Mouse (Mus musculus) brain, embryonic 18.5 days (tissue): Measurements from ENCODE around the gene Arhgef10l.

Experiments used
- DNase-seq: peaks from one replicate; pipeline ENCODE4 v3.0.0-alpha.2; 2012; ENCODE audit warnings: low read depth, low spot score

The Arhgef10l gene

DNA sequence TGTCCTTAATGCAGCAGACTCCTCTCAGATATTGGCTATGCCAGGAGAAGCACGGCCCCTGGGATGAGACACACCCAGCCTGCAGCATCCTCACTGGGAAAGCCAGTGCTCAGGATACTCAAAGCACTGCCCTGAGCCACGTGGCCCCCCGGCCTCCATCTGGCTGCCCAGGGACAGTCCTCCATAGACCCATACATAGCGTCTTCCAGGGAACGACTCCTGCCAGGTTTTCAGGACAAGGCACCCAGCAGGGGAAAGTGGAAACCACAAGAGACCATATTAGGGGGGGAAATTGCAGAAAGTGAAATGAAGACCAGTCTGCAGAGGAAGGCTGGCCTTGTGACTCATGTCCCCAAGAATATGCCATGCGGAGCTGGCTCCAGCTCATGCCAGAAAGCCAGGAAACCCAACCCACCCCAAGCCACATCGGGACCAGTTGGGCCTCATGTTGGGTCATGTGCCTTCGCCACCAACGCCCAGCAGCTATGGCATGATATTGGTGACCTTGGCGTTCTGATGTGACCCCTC is 30.9 kb downstream of the Arhgef10l start:
- no peak for DNase-seq

DNA sequence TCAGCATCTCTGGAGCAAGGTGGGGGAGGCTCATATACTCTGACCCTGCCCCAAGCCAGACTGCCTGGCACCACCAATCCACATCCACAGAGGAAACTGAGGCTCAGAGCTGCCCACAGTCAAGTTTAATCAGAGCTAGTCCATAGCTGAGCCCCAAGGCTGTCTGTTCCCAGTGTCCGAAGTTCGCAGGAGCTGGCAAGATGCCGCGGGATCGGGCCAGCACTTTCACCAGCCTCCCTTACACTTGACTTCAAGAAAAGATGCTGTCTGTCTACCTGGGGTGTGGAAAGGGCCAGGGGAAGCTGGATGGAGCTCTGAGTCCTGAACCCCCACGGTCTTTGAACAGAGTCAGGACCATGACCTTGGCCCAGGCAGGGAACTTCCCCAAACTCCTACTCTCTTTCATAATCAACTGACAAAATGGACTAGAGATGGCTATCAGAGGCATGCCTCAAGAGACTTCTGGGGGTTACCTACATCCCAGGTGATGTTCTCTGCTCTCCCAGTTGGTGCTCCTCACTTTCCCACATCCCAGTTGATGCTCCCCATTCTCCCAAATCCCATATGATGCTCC is 34.4 kb downstream of the Arhgef10l start:
- DNase-seq = no peak

DNA sequence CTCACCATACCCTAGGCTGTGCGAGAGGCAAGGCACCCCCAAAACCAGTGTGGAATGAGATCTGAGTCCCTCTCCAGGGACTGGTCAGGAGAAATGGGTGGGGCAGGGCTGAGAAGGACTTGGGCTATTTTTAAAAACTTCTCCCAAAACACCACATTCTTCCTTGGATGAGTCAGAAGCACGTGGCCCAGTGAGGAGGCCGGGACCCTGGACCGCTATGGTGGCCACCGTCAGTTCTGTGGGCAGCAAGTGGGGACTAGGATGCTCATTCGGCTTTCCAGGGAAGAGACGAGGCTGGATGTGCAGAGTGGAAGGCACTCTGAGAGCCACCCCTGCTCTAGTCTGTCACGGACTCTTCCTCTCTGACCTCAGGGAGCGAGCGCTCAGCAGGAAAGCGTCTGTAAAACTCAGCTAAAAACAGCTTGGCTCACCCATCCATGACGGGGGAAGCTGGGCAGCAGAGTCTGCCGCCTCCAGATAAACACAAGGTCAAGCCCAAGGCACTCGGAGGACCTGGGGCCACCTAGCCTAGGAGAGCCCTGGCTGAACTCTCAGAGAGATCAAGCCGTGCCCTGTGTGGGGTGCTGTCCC is 35.1 kb downstream of the Arhgef10l start:
- no peak for DNase-seq

DNA sequence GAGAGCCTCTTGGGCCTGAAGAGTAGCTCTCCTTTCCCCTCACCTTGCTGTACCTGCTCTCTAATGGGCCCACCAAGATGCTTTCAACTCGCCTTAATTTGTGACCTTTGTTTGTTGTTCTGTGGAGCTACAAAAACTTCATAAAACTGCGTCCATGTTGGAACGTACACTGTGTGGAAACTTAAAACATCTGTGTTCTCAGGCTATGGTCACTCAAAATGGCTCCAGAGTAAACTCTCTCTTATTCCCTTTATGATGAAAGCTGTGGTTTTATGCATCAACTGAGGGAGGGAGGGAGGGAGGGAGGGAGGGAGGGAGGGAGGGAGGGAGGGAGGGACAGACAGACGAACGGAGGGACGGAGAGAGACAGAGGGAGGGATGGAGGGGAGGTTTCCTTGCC is 35.7 kb downstream of the Arhgef10l start:
- DNase-seq = no peak

DNA sequence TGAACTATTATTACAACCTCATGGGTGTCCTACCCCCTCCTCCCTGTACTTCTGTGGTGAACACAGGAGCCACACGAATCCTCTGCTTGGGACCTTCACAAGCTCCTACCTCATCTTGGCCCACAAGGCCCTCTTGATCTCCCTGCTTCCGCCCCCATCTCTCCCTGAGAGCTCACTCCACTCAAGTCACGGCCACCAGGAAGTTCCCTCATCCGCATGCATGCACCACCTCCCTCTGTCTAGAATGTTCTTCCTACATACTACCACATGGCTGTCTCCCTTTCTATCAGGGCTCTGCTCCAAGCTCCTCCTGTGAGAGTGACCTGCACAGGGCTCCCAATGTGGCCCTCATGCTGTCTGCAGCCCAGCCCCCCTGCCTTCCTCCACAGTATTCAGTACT is 36.8 kb downstream of the Arhgef10l start:
- DNase-seq = no peak

DNA sequence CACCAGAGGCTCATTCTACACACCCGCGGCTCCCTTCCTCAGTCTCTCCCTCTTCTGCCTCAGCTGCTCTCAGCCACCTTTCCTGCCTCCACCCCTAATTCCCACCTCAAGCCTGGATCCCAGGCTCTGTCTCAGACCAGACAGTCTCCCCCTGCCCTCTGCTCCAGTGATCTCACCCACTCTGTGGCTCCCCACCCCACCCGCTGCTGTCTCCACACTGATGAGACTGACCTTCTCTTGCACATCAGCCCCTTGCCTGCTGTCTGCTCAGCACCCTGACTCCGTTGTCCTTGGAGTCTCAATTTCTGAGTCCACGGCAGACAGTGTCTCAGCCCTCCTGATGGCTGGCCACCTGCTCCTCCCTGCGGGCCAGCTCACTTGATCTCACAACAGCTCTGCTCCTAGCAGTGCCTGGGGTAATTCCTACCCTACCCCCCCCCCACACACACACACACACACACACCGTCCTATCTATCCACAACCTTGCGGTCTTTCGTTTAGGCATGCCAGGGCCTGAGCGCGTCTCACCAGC is 37.3 kb downstream of the Arhgef10l start:
- no peak for DNase-seq

DNA sequence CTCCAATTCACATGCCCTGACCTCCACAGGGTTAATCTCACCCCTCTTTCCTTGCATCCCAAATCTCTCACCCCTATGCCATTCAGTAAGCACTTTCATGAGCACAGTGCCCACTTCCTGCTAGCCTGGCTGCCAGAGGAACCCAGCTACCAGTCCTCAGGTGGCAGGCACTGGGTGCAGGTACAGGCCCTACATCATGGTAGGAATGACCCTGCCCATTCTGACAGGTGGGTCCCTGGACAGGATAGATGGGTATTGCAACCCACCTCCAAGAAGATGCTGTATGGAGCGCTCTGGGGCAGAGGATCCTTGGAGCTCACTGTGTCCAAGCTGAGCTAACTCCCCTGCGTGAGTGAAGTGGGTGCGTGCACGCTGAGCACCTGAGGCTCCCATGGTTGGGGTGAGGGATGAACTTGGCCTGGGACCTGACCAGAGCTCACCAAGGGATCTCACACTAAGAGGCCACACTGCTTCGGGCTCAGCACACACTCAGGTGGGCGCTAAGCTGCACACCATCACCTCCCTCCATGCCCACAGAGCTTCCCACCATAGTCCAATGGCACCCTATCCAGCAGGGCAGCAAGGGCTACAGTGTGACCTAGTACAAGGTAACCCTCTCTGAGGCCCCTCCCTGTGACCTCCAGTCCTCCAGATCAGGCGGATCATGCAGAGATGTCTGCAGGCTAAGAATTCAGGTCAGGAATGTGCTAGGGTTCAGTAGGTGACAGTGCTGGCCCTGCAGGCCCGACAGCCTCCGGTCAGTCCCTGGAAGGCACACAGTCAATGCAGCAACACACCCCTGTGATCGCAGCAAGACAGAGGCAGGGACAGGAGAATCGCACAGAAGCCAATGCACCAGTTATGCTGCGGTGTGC is 39.9 kb downstream of the Arhgef10l start:
- DNase-seq = no peak

DNA sequence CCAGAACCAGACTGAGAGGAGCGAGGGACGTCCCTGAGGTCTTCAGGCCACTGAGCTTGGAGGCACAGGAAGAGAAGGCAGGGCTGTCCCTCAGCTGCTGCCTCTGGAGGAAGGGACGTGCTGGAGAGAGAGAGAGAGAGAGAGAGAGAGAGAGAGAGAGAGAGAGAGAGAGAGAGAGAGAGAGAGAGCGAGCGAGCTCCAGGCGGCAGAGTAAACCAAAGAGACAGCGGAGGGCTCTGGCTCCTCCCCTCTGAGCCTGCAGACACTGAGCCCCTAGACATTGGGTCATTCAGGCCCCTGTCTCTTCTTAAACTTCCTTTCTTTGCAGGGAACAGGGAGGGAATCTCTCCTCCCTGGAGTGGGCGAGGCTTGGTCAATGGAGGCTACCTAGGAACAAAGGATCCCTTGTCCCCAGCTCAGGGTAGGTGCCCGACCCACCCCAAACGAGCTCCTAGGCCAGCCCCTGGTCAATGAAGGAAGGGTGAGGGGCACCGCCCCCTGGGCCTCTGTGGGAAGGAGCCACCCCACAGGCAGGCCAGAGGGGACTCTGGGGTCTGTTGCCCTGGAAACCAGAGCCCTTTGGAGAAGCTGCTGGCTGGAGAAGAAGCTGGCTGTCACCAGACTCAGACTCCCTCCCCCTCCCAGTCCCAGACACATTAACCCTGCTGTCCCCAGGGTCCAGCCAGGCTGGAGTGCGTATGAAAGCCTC is 41.2 kb downstream of the Arhgef10l start:
- DNase-seq = no peak

DNA sequence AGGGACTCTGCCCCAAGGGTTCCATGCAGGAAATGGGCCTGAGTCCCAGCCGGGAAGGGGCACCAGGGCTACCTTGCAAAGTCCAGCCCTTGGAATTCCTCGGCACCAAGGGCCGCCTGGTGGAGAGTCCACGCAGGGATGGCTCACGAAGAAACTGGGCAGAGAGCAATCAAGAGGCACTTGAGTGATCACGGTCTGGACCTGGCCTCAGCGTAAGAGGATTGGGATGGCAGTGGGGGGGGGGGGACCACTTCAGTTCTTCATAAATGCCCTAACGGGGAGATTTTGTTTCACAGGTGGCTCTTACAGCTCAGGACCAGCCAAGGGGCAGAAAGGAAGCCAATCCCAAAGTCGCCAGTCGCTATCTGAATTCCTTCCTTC is 41.7 kb downstream of the Arhgef10l start:
- no peak for DNase-seq

DNA sequence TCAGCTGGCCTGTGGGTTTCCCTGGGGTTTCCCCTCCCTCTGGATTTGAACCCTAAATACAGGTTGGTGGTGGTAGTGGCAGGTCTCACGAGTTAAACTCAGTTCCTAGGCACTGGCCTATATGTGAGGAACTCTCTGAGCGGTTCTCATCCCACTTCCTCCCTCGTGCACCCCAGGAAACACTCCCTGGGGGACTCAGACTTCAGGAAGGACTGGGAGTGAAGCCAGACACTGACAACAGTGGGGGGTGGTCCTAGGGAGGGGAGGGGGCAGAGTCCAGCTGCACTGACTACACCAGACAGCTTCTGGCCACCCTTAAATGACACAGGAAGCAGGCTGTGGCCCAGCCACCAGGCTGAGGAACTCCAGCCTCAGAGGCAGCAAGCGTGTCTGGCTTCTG is 43.0 kb downstream of the Arhgef10l start:
- no peak for DNase-seq

DNA sequence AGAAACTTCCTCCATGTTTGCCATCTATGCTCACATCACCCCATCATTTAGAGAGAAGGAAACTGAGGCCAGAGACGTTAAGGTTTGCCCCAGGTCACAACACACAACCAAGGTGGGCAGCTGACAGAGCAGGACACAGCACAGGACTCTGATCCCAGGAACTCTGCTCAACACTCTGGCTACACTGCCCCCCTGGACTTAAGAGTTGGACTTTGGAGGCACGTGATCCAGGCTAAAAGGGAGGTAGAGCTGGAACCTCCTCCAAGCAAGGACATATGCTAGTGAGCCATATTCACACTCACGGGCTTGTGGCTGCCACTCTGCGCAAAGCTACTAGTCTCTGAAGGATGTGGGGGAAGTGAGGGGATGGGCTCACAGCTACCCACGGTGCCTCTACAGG is 45.3 kb downstream of the Arhgef10l start:
- DNase-seq = no peak

DNA sequence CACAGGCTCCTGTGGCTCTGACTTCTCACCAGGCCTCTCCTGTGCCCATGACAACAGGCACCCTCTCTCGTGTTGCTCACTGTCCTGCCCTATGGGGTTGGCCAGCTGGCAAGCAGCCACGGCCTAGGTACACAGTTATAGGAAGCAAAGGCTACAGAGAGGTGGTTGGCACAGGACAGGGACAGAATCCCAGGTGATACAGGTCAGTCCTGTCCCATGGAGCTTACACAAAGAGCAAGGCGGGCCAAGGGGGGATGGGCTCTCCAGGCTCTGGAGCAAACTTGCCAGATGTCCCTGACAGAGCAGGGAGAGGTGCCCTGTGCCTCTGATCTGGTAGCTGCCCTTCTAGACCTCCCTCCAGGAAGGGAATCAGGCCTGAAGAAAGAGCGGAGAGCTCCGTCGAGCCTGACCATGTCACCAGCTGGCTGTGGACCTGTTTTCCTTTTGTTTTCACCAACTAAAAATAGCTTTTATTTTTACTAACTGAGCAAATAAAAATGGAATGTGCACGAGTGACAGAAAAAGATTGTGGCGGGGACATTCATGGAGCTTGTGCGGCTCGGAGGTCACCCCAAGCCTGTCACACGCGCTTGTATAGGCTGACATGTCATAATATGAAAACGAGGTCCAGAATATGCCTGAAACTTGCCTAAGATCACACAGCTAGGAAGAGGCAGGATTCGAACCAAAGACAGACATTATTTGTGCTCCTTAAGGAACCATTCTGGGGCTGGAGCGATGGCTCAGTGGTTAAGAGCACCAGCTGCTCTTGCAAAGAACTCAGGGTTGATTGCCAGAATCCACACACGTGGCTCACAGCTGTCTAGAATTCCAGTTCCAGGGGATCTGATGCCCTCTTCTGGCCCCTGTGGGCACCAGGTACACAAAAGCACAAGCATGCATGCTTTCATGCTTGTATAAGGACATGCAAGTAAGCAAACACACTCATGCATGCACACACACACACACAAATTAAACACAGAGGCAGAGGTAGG is 48.1 kb downstream of the Arhgef10l start:
- no peak for DNase-seq

DNA sequence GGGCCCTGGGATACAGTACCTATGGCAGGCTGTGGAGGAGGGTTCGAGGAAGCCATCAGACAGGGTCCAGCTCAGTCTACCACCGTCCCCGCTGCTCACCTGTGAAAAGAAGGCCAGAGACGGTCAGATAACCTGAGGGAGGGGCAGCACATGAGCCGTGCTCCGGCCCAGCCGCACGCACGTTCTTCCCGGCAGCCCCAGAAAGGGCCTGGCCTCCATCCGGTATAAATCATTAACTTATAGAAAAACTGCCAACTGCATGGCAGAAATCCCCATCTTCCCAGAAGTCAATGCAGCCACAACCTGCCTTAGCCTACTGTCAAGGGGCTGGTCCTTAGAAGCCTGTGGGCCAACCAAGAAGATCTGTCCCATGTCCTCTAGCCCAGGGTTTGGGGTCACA is 48.9 kb downstream of the Arhgef10l start:
- DNase-seq = no peak

DNA sequence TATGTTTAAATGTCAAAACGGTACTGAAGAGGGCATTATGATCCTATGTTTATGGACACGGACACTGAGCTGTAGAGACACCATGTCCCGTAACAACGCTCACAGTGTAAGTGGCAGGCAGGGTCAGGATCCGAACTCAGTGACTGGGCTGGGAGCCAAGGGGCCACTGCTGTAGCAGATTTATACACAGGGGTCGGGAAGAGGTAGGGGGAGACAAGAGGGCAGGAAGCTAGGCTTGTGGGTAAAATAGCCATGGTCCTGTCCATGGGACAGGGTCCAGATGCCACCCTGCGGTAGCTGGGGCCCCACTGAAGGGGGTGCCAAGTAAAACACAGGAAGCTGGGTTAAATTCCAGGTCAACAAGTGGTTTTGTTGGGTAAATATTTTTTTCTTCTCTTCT is 49.6 kb downstream of the Arhgef10l start:
- DNase-seq = no peak

DNA sequence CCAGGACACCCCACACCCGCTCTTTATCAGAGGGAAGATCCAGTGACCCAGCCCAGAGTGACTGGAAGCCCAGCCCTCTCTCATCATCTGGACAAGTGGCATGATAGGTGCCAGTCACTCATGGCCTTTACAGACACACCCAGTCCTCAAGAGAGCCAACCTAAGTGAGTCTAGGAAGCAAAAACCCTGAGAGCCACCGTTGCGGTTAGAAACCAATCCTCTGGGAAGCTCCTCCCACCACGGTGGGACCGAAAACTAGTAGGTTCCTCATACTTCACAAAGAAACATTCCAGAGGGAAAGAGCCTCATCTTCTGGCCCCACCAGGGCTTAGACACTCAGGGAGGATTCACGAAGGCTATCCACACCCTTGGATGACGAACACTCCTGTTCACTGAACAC is 50.0 kb downstream of the Arhgef10l start:
- DNase-seq = no peak

DNA sequence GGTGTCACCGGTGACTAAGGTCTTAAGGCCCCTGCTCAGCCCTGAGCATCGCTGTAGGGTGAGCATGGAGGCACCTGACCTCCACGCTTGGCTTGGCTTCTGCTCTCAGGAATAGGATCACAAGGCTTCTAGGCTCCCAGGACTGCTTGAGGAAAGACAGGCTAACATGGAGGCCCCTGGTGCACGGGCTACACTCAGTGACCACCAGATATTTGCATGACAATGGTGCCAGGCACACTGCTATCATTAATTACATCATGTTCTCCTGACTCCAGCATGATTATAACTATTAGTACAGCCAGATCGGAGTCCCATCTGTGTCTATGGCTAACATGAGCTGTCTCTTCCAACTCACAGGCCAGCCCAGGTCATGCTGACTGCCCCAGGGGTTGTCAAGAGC is 51.3 kb downstream of the Arhgef10l start:
- no peak for DNase-seq

DNA sequence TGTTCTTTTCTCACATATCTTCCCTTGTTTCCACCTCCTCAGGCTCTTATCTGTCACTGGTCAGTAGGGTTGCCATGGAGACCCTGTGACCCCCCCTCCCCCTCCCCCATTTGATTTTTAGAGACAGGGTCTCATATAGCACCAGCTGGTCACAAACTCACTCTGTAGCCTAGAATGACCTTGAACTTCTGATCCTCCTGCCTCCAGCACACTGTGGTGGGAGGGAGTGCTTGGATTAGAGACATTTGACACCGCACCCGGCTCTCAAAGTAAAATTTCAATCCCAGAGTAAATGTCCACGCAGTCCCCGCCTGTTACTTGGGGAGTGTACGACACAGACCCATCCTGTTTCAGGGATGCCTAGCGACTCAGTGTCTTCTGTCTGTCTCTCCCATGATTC is 51.7 kb downstream of the Arhgef10l start:
- no peak for DNase-seq

DNA sequence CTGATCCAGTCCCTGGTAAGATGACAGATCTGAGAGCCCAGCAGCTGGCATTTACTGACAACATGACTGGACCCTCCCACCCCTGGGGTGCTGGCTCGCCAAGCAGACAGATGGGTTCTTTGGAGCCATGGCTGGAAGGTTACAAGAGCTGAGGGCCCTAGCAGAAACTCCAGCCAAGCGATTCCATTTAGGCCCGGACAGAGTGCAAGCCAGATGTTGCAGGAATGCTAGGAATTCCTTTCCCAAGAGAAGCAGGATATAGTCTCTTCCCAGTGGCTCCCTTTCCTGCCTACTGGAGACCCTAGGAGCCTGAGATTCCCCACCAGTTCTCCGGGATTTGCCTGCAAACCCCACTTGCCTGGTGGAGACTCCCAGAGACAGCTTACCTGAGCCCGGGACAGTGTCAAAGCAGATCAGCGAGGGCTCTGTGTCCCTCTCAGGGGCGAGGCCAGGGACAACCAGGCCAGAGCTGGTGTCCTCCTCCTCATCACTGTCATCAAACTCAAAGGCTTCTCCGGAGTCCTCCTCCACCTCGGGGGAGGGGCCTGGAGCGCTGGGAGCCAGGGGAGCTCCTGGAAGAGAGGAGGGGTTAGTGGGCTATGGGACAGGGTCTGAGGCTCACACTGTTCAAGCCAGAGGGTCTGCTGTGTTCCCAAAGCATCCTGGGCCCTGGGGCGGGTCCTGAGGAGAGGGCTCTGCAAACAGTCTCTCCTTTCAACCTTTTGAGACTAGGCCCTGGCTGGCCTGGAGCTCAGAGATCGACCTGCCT is 54.8 kb downstream of the Arhgef10l start:
- DNase-seq = no peak

DNA sequence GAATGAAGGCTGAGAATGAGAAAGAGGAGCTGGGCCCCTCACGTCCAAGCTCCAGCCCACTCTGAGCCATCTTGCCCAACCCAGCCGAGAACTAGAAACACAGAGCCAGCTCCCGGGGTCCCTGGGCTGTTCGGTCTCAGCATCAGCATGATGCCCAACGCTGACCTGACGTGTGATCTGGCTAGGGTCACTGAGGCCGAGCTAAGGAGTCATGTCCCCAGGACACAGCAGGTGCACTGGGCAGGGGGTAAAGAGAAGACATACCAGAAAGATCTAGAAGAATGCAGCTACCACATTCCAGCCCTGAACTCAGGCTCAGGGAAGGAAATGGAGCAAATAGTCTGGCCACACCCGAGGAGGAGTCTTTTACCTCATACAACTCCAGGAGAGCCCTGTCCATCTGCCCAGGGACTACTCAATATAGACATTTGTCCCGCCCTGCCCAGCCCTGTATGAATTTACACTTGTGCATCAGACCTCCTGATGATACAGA is 57.5 kb downstream of the Arhgef10l start:
- no peak for DNase-seq

DNA sequence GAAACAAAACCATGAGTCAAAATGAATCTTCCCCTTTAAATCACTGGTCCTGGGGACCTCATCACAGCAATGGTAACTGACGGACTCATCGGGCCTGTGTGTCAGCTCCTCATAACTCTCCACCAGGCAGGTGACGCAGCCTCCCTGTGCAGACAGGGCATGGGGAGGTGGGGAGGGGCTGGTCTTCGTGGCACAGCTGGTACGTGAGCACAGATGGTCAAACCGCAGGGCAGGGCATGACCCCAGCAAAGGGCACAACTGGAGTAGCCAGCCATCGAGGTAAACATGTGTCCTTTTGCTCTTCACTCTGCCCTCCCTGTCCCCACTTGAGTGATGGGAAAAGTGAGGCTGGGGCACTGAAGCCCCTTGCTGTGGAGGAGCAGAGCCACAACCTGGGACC is 59.0 kb downstream of the Arhgef10l start:
- no peak for DNase-seq
